Mouse (Mus musculus): ENCODE results near the gene Fam69b.

- no peak for TF ChIP-seq POLR2A (IDR thresholded peaks at IDR 0.05; ENCODE audit: extremely low read depth, insufficient read depth, low read length)
- TF ChIP-seq CTCF (IDR thresholded peaks at IDR 0.05; ENCODE audit: low read depth, low read length) = no peak
Observed at GRCm38 (mm10) chr2:26627921-26628739, at the start of gene Fam69b.

Measured in liver, adult 2 months (tissue).